Mouse (Mus musculus) testis, adult 10 weeks (tissue): ENCODE data around the gene Nudcd3. TPM values are rescaled to one million over a fixed set of nuclear protein-coding genes. Genes with fewer than 3 reads are reported as not detected.

Source experiments
- polyA plus RNA-seq: library from polyadenylated mRNA; stranded (reverse); fragments of 350-450 nt; fragmentation: Illumina TruSeq; extraction: RNeasy Lipid Tissue Mini Kit (QIAGEN cat#74804); gene quantifications from one replicate; pipeline ENCODE4 v1.2.3, GENCODE M21; 2014; ENCODE audit warnings: low read depth, low replicate concordance

Gene Nudcd3
- polyA plus RNA-seq, result 11.7 TPM

DNA sequence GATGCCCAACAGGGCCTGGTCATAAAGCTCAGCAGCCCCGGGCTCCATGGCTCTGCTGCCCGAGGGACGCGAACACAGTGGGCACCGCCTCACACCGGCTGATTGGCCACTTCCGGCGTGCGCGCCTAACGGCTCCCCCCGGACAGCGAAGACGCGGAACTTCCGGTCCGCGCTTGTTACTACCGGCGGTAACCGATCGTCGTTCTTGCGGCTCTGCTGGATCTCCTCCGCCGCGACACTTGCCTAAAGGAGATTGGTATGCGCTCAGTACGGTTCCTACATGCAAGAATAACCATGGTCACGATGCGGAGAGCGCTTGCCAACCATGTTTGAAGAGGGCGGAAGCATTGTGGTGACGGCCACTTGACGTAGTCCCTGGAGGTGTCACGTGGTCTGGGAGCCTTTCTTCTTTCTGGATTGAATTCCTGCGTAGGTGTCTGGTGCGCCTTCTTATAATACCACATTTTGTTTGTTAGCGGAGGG is at the start of gene Nudcd3:
TSS of gene Nudcd3 (minus strand) at position 329 of the 483 bp plus-strand sequence.

DNA sequence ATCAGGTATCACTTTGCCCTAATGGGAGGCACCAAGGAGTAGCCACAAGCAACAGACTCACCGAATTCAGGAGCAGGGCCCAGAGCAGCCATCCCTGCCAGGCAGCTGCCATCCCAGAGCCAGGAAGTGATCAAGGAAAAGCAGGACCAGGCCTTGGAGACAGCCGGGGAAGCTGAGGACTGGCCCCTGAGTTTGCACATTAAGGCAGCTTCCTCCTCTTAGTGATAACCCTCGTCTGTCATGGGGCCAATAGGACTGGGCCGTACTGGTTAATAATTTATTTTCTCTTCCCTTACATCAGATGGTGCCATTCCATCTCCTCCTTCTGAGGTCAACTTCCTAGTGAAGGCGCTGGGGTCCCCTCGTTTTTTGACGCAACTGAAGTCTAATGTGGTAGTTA is 29.8 kb upstream of the Nudcd3 start, which contains the start of gene Npc1l1:
TSS of gene Npc1l1 (minus strand) at position 132 of the 400 bp plus-strand sequence.

DNA sequence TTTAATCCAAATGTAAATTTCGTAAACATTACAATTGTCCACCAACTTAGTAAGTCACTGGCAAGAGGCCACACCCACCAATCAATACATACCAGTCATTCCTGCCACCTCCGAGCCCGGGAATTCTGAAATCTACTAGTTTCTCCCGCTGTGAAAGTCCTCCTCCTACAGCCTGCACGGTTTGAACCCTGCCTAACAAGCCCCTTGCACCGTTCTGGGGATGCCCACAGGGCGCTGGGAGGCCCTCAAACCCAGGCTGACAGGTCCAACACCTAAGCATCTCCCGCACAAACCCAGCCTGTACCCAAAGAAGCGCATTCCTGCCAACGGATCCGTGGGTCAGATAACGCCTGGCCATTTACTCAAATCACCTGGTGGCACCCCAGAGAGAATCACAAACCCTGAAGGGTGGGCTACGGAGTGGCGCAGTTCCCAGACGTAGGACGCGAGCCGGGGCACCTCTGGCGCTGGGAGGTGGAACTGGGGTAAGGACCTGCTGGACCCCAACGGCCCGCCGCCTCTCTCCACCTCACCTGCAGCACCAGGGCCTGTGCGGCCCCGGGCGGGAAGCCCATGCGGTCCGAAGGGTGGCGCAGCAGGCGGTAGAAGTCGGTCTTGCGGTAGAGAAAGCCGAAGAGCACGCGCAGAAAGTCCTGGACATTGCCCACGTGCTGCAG is 667 bp downstream of the Nudcd3 start, which contains the start of gene A730071L15Rik:
TSS of gene A730071L15Rik (plus strand) at position 620 of the 677 bp plus-strand sequence.

DNA sequence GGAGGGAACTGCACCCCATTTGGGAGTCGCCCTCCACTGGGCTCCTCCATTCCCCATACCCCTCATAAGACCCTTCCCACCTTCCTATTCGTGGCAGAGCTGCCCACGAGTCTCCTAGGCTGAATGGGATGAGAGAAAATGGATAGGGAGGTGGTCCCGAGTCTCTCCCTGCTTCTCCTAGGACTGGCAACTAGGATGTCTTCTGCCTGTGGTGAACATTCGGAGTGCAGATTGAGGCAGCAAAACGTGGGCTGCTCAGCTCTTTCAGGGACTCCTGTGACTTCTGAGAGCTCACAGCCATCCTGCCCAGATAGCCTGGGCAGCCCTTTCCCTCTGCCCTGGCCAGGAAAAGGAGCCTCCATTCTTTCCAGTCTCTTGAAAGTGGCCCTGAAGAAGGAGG is 134.0 kb downstream of the Nudcd3 start, which contains the start of gene Camk2b:
TSS of gene Camk2b (minus strand) at position 187 of the 400 bp plus-strand sequence.

Other genes with a start within 250 kb of the Nudcd3 start
- 27.7 TPM for gene Ykt6, start 244.7 kb downstream of the Nudcd3 start, polyA plus RNA-seq
- 0.45 TPM for gene Camk2b, start 134.1 kb downstream of the Nudcd3 start, polyA plus RNA-seq
- 0.67 TPM for gene A730071L15Rik, start 386 bp downstream of the Nudcd3 start, polyA plus RNA-seq
- 0.06 TPM for gene Npc1l1, start 29.7 kb upstream of the Nudcd3 start, polyA plus RNA-seq
- gene Ddx56, start 67.4 kb upstream of the Nudcd3 start, polyA plus RNA-seq, result 11.2 TPM
- 35.4 TPM for gene Tmed4, start 74.5 kb upstream of the Nudcd3 start, polyA plus RNA-seq
- gene Ogdh, start 91.2 kb upstream of the Nudcd3 start, polyA plus RNA-seq, result 56.3 TPM
- gene Zmiz2, start 188.7 kb upstream of the Nudcd3 start, polyA plus RNA-seq, result 1.9 TPM
- gene Ppia, start 215.0 kb upstream of the Nudcd3 start, polyA plus RNA-seq, result 844 TPM
- gene H2afv, start 244.0 kb upstream of the Nudcd3 start, polyA plus RNA-seq, result 5.1 TPM